Mouse (Mus musculus): Measurements from ENCODE around the gene Zfp687. TPM values are rescaled to one million over a fixed set of nuclear protein-coding genes. Genes with fewer than 3 reads are reported as not detected.
"Not testable (repeated sequence)": the region's sequence is repeated elsewhere in the genome, so short reads cannot be mapped to it uniquely, and the experiment has no call there.

The Zfp687 gene
- polyA plus RNA-seq, 1 experiment, result 25.1 TPM

DNA sequence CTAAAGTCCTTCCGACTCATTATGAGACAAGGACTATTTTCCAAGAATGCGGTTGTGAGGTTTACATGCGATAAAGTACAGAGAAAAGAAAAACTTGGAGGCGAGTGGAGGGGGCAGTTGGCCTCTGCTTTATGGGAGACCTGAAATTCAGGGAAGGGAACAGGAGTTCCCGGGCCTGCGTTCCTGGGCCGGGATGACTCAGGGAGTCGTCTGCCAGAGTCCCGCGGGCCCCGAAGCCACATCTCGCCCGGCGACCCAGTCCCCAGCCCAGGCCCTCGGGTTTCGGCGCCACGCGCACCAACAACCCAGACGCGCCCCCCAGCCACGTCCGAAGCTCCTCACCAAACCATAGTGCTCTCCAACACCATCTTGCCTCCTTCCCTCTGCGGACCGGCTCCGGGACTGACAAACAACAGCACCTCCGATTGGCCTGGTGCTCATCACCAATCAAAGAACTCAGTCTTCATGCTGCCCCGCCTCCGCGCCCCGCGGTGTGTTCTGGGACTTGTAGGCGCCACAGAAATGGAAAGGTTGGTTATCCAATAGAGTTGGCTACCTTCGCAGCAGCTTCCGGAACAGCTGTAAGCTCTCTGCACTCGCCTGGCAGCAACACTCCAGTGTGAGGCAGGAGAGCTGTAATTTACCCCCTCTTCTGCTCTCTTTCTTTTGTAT, 27.1 kb upstream of the Zfp687 start, which contains the start of gene Psmd4:
Gene Psmd4, minus strand, starts transcription at position 449 of the 672 bp plus-strand sequence.
- no peak for TF ChIP-seq CTCF (IDR thresholded peaks at IDR 0.05; ENCODE audit: borderline replicate concordance, extremely low read depth, insufficient read depth, insufficient read length)
- peak; percentile 83; the same call in 1 of the 2 replicates for TF ChIP-seq POLR2A (IDR thresholded peaks at IDR 0.05; ENCODE audit: borderline replicate concordance, extremely low read depth, insufficient read depth, insufficient read length, poor library complexity, severe bottlenecking)
- DNase-seq (ENCODE audit: low read depth), result peak; percentile 99

DNA sequence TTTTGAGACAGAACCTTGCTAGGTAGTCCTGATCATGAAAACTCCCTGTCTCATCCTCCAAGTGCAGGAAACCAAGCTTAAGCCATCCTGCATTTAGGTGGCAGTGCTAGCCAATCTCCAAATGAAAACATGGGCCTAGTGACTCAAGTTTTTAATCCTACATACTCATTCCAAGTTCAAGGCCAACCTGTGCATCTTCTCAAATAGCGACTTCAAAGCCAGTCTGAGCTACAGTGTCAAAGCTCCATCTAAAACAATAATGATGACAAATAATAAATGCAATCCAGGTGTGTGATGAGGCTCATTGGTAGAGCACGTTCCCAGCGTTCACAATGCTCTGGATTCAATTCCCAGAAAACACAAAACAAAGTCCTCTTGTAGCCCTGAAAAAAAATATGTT, 26.4 kb upstream of the Zfp687 start:
- DNase-seq (ENCODE audit: low read depth), result no peak
- no peak for TF ChIP-seq POLR2A (IDR thresholded peaks at IDR 0.05; ENCODE audit: borderline replicate concordance, extremely low read depth, insufficient read depth, insufficient read length, poor library complexity, severe bottlenecking)
- no peak for TF ChIP-seq CTCF (IDR thresholded peaks at IDR 0.05; ENCODE audit: borderline replicate concordance, extremely low read depth, insufficient read depth, insufficient read length)

DNA sequence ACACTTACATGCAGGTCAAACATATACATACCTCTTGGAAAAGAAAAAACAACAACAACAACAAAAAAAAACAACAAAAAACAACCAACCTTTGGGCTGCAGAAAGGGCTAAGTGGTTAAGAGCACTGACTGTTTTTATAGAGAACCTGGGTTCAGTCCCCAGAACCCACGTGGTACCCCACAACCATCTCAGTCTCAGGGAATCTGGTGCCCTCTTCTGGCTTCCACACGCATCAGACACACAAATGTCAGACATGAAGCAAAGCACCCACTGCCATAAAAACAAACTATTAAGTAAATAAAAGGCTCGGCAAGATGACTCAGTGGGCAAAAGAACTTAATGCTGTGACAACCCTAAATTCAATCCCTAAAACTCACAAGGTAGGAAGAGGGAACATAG, 14.7 kb upstream of the Zfp687 start:
- no peak for DNase-seq (ENCODE audit: low read depth)
- TF ChIP-seq POLR2A (IDR thresholded peaks at IDR 0.05; ENCODE audit: borderline replicate concordance, extremely low read depth, insufficient read depth, insufficient read length, poor library complexity, severe bottlenecking), result no peak
- TF ChIP-seq CTCF (IDR thresholded peaks at IDR 0.05; ENCODE audit: borderline replicate concordance, extremely low read depth, insufficient read depth, insufficient read length), result no peak

DNA sequence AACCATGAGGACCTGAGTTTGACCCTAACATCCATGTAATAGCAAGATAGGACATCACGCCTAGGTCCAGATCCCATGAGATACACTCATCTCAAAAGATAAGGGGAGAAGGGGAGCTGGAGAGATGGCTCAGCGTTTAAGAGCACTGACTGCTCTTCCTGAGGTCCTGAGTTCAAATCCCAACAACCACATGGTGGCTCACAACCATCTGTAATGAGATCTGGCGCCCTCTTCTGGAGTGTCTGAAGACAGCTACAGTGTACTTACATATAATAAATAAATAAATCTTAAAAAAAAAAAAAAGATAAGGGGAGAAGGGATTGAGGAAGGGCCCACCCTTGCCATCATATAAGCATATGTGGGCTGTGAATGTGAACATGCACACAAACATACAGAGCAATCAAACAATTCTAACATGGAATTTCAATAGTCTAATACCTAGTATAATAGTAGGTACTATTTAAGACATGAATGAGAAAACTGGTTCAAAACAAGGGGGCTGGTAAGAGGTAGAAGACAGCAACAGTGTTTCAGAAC, 14.1 kb upstream of the Zfp687 start:
- not testable (repeated sequence) for DNase-seq (ENCODE audit: low read depth)

DNA sequence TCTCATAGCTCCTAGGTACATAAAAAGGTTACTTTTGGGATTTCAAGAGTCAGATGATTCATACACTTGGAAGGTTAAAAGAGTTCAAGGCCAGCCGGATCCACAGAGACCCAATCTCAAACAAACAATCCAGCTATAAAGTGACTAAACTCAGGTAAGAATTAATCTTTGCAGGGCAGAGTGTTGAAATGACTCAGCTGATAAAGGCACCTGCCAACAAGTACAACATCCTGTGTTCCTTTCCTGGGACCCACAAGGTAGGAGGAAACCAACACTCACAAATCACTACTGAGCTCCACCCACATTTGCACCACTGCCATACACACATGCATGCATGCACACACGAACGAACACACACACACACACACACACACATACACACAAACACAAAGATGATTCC, 13.4 kb upstream of the Zfp687 start:
- DNase-seq (ENCODE audit: low read depth), result no peak
- no peak for TF ChIP-seq POLR2A (IDR thresholded peaks at IDR 0.05; ENCODE audit: borderline replicate concordance, extremely low read depth, insufficient read depth, insufficient read length, poor library complexity, severe bottlenecking)
- TF ChIP-seq CTCF (IDR thresholded peaks at IDR 0.05; ENCODE audit: borderline replicate concordance, extremely low read depth, insufficient read depth, insufficient read length), result no peak

DNA sequence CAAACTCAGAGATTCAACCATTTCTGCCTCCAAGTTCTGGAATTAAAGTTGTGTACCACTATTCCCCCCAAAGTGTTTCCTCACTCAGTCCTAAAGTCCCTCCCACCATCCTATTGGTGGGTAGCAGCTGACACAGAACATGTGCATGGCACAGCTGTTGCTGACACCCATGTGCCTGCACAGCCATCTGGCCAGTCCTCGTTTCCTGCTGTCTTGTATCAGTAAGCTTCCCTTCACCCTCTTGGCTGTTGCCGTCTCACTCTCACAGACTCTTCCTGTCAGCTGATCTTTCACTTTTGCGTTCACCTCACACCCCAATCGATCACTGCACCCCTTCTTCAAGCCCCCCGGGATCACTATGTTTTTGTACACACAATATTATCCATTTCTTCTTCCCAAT, 12.5 kb upstream of the Zfp687 start:
- DNase-seq (ENCODE audit: low read depth), result peak; percentile 80
- TF ChIP-seq CTCF (IDR thresholded peaks at IDR 0.05; ENCODE audit: borderline replicate concordance, extremely low read depth, insufficient read depth, insufficient read length), result no peak
- no peak for TF ChIP-seq POLR2A (IDR thresholded peaks at IDR 0.05; ENCODE audit: borderline replicate concordance, extremely low read depth, insufficient read depth, insufficient read length, poor library complexity, severe bottlenecking)

DNA sequence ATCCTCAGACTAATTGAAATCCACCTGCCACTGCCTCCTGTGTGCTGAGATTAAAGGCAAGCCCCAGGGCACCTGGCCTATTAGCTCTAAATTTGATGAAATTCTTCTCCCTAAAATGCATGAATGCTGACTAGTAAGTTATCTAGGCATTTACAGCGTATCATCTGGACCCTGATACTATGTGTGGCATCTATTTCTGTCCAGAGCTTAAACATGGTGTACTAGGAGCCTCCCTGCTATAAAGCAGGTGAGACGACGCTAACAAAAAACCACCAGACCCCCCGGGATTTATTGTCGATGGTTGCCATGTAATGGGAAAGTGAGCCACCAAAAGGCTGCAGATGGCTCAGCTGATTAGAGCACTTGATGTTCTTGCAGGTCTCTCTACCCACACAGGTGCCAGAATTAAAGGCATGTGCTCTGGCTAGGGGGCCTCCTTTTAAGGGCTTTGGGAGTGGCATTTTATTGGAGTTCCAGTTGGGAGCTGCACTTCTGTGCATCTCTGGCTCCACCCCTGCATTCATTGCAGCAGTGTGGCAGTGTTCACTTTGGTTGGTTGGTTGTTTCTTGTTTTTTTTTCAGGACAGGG, 11.9 kb upstream of the Zfp687 start:
- DNase-seq (ENCODE audit: low read depth), result no peak
- TF ChIP-seq CTCF (IDR thresholded peaks at IDR 0.05; ENCODE audit: borderline replicate concordance, extremely low read depth, insufficient read depth, insufficient read length) (no peak), POLR2A (IDR thresholded peaks at IDR 0.05; ENCODE audit: borderline replicate concordance, extremely low read depth, insufficient read depth, insufficient read length, poor library complexity, severe bottlenecking) (no peak)

DNA sequence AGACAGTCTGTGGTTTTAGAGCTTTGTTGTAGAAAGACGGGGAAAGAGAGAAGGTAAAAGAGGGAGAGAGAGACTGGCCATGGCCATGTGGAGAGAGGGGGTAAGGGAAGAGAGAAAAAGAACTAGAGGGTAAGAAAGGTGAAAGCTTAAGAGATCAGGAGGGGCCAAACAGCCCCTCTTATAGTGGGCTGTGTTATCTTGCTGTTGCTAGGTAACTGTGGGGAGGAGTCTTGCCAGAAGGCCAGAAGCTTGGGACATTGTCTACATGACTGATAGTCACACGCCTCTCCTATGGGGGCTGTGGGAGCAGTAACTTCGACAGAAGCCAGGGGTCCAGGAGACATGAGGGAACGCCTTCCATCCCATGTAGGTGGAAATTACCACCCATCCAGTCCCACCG, 10.0 kb upstream of the Zfp687 start:
- TF ChIP-seq POLR2A (IDR thresholded peaks at IDR 0.05; ENCODE audit: borderline replicate concordance, extremely low read depth, insufficient read depth, insufficient read length, poor library complexity, severe bottlenecking) (no peak), CTCF (IDR thresholded peaks at IDR 0.05; ENCODE audit: borderline replicate concordance, extremely low read depth, insufficient read depth, insufficient read length) (no peak)
- DNase-seq (ENCODE audit: low read depth), result no peak

DNA sequence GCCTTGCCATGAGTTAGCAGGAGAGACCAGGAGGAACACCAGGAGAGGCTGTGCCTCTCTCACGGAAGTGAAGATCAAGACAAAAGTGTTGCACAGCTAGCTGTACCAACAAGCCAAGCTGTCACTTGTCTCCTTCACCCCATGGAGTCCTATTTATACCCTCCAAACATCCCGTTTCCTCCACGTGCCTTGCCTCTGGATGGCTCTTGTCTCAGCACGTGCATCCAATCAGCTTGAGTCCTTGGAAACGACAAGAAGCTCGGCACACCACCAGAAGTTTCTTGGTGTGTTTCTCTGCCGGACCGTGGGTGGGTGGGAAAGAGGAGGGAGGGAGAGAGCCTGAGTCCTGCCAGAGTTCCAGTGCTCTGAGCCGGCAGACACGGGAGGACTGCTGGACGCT, 9.3 kb upstream of the Zfp687 start:
- DNase-seq (ENCODE audit: low read depth), result no peak
- no peak for TF ChIP-seq CTCF (IDR thresholded peaks at IDR 0.05; ENCODE audit: borderline replicate concordance, extremely low read depth, insufficient read depth, insufficient read length)

DNA sequence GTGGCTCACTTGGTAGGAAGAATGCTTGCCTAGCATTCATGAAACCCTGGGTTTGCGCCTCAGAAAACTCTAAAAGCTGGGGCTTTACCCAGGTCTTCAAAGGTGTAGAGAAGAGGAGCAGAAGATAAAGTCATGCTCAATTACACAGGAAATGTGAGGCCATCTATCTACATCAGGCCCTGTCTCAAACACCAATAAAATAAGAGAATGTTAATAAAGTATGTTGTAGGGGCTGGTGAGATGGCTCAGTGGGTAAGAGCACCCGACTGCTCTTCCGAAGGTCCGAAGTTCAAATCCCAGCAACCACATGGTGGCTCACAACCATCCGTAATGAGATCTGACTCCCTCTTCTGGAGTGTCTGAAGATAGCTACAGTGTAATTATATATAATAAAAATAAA, 5.7 kb upstream of the Zfp687 start:
- DNase-seq (ENCODE audit: low read depth), result not testable (repeated sequence)

DNA sequence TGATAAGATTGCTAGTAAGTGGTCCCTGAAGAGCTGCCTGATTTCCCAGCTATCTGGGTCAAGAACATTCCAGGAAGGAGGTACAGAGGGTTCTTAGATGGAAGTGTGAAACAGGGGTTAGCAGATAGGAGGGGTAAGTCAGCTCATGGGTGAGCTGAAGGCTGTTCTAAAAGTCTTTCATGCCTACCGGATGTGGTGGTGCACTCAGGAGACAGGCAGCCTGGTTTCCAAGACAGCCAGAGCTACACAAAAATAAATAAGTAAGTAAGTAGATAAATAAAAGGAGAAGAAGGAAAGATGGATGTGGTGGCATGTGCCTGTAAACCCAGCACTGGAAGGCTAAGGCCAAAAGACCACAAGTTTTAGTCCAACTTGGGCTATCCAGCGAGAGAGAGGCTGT, 3.5 kb upstream of the Zfp687 start:
- DNase-seq (ENCODE audit: low read depth), result no peak
- TF ChIP-seq POLR2A (IDR thresholded peaks at IDR 0.05; ENCODE audit: borderline replicate concordance, extremely low read depth, insufficient read depth, insufficient read length, poor library complexity, severe bottlenecking), result no peak
- TF ChIP-seq CTCF (IDR thresholded peaks at IDR 0.05; ENCODE audit: borderline replicate concordance, extremely low read depth, insufficient read depth, insufficient read length), result no peak

DNA sequence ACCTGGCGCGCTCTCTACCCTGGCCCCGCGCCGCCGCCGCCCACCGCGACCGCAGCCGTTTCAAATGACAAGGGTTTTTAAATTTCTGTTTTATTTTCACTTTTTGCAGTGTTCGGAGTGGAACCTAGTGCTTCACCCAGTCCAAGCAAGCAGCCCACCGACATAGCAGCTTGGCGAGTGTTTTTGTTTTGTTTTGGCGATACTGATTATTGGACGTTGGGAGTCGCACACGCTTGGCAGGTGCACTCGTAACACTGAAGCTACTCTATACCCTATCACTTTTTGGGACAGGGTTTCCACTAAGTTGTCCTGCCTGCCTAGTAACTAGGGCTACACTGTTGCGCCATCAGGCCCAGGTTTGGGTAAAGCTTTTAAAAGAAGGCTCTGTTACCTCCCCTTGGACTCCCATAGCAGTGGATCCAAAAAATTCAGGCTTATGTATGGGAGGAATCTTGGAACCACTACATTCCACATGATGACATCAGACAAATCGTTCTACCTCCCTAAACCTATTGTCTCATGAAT, 1.3 kb upstream of the Zfp687 start:
- TF ChIP-seq POLR2A (IDR thresholded peaks at IDR 0.05; ENCODE audit: borderline replicate concordance, extremely low read depth, insufficient read depth, insufficient read length, poor library complexity, severe bottlenecking), result no peak
- TF ChIP-seq CTCF (IDR thresholded peaks at IDR 0.05; ENCODE audit: borderline replicate concordance, extremely low read depth, insufficient read depth, insufficient read length), result no peak
- no peak for DNase-seq (ENCODE audit: low read depth)

All from brain, embryonic 14.5 days (tissue).